Mouse (Mus musculus) heart, postnatal 0 days (tissue): ENCODE data around the gene Asb7.

Experiments used
- CTCF ChIP-seq: IDR thresholded peaks from 2 replicates; pipeline ENCODE4 v1.5.1; 2016; ENCODE audit warnings: antibody characterized with exemption, control low read depth, low read depth
- EP300 ChIP-seq: IDR thresholded peaks from 2 replicates; pipeline ENCODE4 v1.6.1; 2016; ENCODE audit warnings: antibody characterized with exemption, low read depth

GRCm38 (mm10) chr7:66630154-66630800 lies 59.1 kb downstream of the Asb7 start:
- no peak for TF ChIP-seq CTCF
- no peak for TF ChIP-seq EP300
